ENCODE assay signal across 9 mouse cellular contexts in genomic region chr2:119744163-119745111, GRCm38 (mm10). TPM values are rescaled to one million over a fixed set of nuclear protein-coding genes. Genes with fewer than 3 reads are reported as not detected.
A peak's percentile ranks its signal among the peaks of the same experiment; 100 is the strongest.
DNase-seq lines count a peak whose midpoint lies in the region; ATAC-seq lines count a peak whose summit lies in the region.
"Had no signal": no experiment of that assay in that cellular context is flagged by ENCODE, and none has a peak within 500 bp of the region (broad histone marks: within the 10 kb centered on the region; RNA-seq: fewer than 3 reads in every experiment).

No protein-coding gene starts in this region.

- WGBS in embryonic facial prominence, embryonic 15.5 days = 7% methylated on average over 46 of the region's 46 CpGs
- WGBS in hindbrain, embryonic 15.5 days = 6% methylated on average over 45 of the region's 46 CpGs
- 3% methylated on average over 46 of the region's 46 CpGs for WGBS in liver, embryonic 12.5 days (ENCODE audit: insufficient replicate concordance)

- peaks cover 34% of the 10 kb centered on the region for H3K4me1 ChIP-seq in embryonic facial prominence, embryonic 15.5 days
- H3K4me1 ChIP-seq in hindbrain, embryonic 15.5 days (replicated peaks) = peaks cover 38% of the 10 kb centered on the region
- peaks cover 56% of the 10 kb centered on the region for H3K4me1 ChIP-seq in liver, embryonic 12.5 days

- H3K36me3 ChIP-seq in embryonic facial prominence, embryonic 15.5 days = no peaks in the 10 kb centered on the region
- no peaks in the 10 kb centered on the region for H3K36me3 ChIP-seq in hindbrain, embryonic 15.5 days
- no peaks in the 10 kb centered on the region for H3K36me3 ChIP-seq in liver, embryonic 12.5 days

- no peaks in the 10 kb centered on the region for H3K9me3 ChIP-seq in embryonic facial prominence, embryonic 15.5 days (replicated peaks)
- H3K9me3 ChIP-seq in hindbrain, embryonic 15.5 days = no peaks in the 10 kb centered on the region
- no peaks in the 10 kb centered on the region for H3K9me3 ChIP-seq in liver, embryonic 12.5 days (replicated peaks)

- ATAC-seq in embryonic facial prominence, embryonic 15.5 days (ENCODE audit: insufficient number of reproducible peaks, low FRiP score, low TSS enrichment, low read depth) = no peak
- peak; percentile 27; the same call in 1 of the 2 replicates for ATAC-seq in hindbrain, embryonic 15.5 days (ENCODE audit: low FRiP score, low read depth)
- ATAC-seq in liver, embryonic 12.5 days = peak; percentile 81

- H3K27me3 ChIP-seq in embryonic facial prominence, embryonic 15.5 days = peaks cover 57% of the 10 kb centered on the region
- peaks cover 63% of the 10 kb centered on the region for H3K27me3 ChIP-seq in hindbrain, embryonic 15.5 days
- peaks cover 75% of the 10 kb centered on the region for H3K27me3 ChIP-seq in liver, embryonic 12.5 days (replicated peaks)

- no peak overlapping the region for H3K9ac ChIP-seq in embryonic facial prominence, embryonic 15.5 days
- no peak overlapping the region for H3K9ac ChIP-seq in hindbrain, embryonic 15.5 days
- peak overlapping the region; percentile 37 for H3K9ac ChIP-seq in liver, embryonic 12.5 days

- peak overlapping the region; percentile 67 for H3K4me3 ChIP-seq in embryonic facial prominence, embryonic 15.5 days (replicated peaks)
- peak overlapping the region; percentile 9; the same call in 1 of the 2 replicates for H3K4me3 ChIP-seq in hindbrain, embryonic 15.5 days
- H3K4me3 ChIP-seq in liver, embryonic 12.5 days = peak overlapping the region; percentile 72
- H3K4me3 ChIP-seq: myocyte had no signal

- H3K4me2 ChIP-seq in embryonic facial prominence, embryonic 15.5 days (replicated peaks) = peak overlapping the region; percentile 100
- H3K4me2 ChIP-seq in hindbrain, embryonic 15.5 days = peak overlapping the region; percentile 29
- H3K4me2 ChIP-seq in liver, embryonic 12.5 days = peak overlapping the region; percentile 97

- H3K27ac ChIP-seq in embryonic facial prominence, embryonic 15.5 days (replicated peaks) = no peak overlapping the region
- H3K27ac ChIP-seq in hindbrain, embryonic 15.5 days (replicated peaks) = no peak overlapping the region
- peak overlapping the region; percentile 34 for H3K27ac ChIP-seq in liver, embryonic 12.5 days

- peak; percentile 26 to 37 for DNase-seq in spleen, postnatal 10 days (ENCODE audit: low spot score in 2 of 2)
- no peak for DNase-seq in spleen, adult 18-20 months
- peak; percentile 65 for DNase-seq in naive thymus-derived CD4-positive, alpha-beta T cell, adult 2 months (ENCODE audit: low read depth)
- DNase-seq in yolk sac, embryonic 10.5 days (ENCODE audit: low spot score) = peak; percentile 89
- DNase-seq in frontal cortex, postnatal 25 days (ENCODE audit: low spot score in 2 of 2) = no peak

RNA-seq across cellular contexts. Expression of gene Itpka, which starts 2.3 kb away (rescaled TPM):
- polyA plus RNA-seq in embryonic facial prominence, embryonic 15.5 days (2015; fragmentation: Nextera tagmentation; extraction: Ambion mirVana) = 1.7 and 2.0 TPM in 2 replicates
- 0.37 and 0.56 TPM in 2 replicates for polyA plus RNA-seq in hindbrain, embryonic 15.5 days (2015; fragmentation: Nextera tagmentation; extraction: Ambion mirVana)
- polyA plus RNA-seq in liver, embryonic 12.5 days (2016; fragmentation: Nextera tagmentation; extraction: Ambion mirVana) = 3.8 and 4.1 TPM in 2 replicates

RNA-seq across cellular contexts. Expression of gene Ltk, which starts 15.8 kb away (rescaled TPM):
- 0.24 and 0.49 TPM in 2 replicates for polyA plus RNA-seq in embryonic facial prominence, embryonic 15.5 days (2015; fragmentation: Nextera tagmentation; extraction: Ambion mirVana)
- 2.1 and 2.2 TPM in 2 replicates for polyA plus RNA-seq in hindbrain, embryonic 15.5 days (2015; fragmentation: Nextera tagmentation; extraction: Ambion mirVana)
- 0.19 TPM in 1 of 2 replicates, not detected in the other for polyA plus RNA-seq in liver, embryonic 12.5 days (2016; fragmentation: Nextera tagmentation; extraction: Ambion mirVana)
- polyA plus RNA-seq: myocyte had no signal

RNA-seq across cellular contexts. Expression of gene Rpap1, which starts 42.9 kb away (rescaled TPM):
- polyA plus RNA-seq in embryonic facial prominence, embryonic 15.5 days (2015; fragmentation: Nextera tagmentation; extraction: Ambion mirVana) = 24.5 and 25.8 TPM in 2 replicates
- polyA plus RNA-seq in hindbrain, embryonic 15.5 days (2015; fragmentation: Nextera tagmentation; extraction: Ambion mirVana) = 18.6 and 19.6 TPM in 2 replicates
- polyA plus RNA-seq in liver, embryonic 12.5 days (2016; fragmentation: Nextera tagmentation; extraction: Ambion mirVana) = 17.4 and 17.8 TPM in 2 replicates

RNA-seq across cellular contexts. Expression of gene Tyro3, which starts 53.1 kb away (rescaled TPM):
- 31.2 and 31.8 TPM in 2 replicates for polyA plus RNA-seq in embryonic facial prominence, embryonic 15.5 days (2015; fragmentation: Nextera tagmentation; extraction: Ambion mirVana)
- polyA plus RNA-seq in hindbrain, embryonic 15.5 days (2015; fragmentation: Nextera tagmentation; extraction: Ambion mirVana) = 27.1 and 27.7 TPM in 2 replicates
- polyA plus RNA-seq in liver, embryonic 12.5 days (2016; fragmentation: Nextera tagmentation; extraction: Ambion mirVana) = 2.5 and 3.1 TPM in 2 replicates

Comparison
In these comparisons a context has a peak if more than half of its experiments do, and no peak if none do; other contexts are left out.
1. DNase-seq: peak in spleen, postnatal 10 days (2 of 2), naive thymus-derived CD4-positive, alpha-beta T cell, adult 2 months (single experiment) and yolk sac, embryonic 10.5 days (single experiment); none in spleen, adult 18-20 months (0 of 2) and frontal cortex, postnatal 25 days (0 of 2).
2. H3K4me2 ChIP-seq: peak in every context shown above with its lines; median percentile 100 in embryonic facial prominence, embryonic 15.5 days; 97 in liver, embryonic 12.5 days; 29 in hindbrain, embryonic 15.5 days.
3. H3K4me3 ChIP-seq: peak in every context shown above with its lines; median percentile 72 in liver, embryonic 12.5 days; 67 in embryonic facial prominence, embryonic 15.5 days; 9 in hindbrain, embryonic 15.5 days.